Mouse (Mus musculus): ENCODE results near the gene Sec61g.

GRCm38 (mm10) chr11:16537379-16537778 is 29.1 kb upstream of the Sec61g start:
- TF ChIP-seq CTCF (IDR thresholded peaks at IDR 0.05; ENCODE audit: extremely low read depth, insufficient read depth, low read length): no peak
- no peak for TF ChIP-seq POLR2A (IDR thresholded peaks at IDR 0.05; ENCODE audit: extremely low read depth, insufficient read depth, low read length)
